Mouse (Mus musculus): ENCODE results near the gene Coa4. TPM values are rescaled to one million over a fixed set of nuclear protein-coding genes. Genes with fewer than 3 reads are reported as not detected.
A peak's percentile ranks its signal among the peaks of the same experiment; 100 is the strongest.
"Not testable (repeated sequence)": the region's sequence is repeated elsewhere in the genome, so short reads cannot be mapped to it uniquely, and the experiment has no call there.

Coa4 gene
- polyA plus RNA-seq, 1 experiment from 2014 or later: 21.3 TPM

DNA sequence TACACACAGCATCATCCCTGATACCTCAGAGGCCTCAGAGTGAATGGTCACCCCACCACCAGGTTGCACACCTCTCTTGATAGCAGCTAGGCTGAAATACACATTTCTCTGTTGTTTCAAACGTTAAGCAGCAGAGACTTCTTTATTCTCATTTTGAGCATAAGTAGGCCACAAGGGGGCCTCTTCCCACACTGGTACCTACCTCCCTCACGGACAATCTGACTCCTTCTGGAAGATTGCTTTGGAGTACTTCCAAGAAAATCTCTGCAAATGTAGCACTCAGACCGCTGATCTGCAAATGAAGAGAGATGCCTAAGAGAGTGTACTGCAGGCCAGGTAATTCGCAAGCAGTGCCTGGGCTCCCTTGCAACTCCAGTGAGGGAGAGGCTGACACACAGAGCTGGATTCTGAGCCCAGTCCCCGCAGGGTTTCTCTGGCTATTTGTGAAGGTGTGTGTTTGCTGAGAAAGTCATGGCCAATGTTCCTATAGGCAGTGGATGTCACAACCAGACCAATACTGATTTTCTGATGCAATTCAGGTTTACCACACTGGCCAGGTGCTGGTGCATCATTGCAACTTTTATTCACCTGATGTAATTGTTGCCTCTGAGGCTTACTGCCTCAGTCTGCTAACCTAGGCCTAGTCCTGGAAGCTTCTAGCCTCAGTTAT, 13.6 kb downstream of the Coa4 start:
- Histone ChIP-seq H3K9me3 (replicated peaks) (no peaks in the 10 kb centered on the region), H3K27ac (no peak overlapping the region), H3K27me3 (ENCODE audit: low read depth, poor library complexity, severe bottlenecking) (no peaks in the 10 kb centered on the region), H3K4me1 (no peaks in the 10 kb centered on the region), H3K4me3 (no peak overlapping the region), H3K36me3 (peaks cover 18% of the 10 kb centered on the region; the same call in 1 of the 2 replicates)
- DNase-seq (ENCODE audit: low spot score): no peak
- WGBS: 78% methylated on average over 5 of the region's 5 CpGs

- Histone ChIP-seq H3K27me3 (ENCODE audit: low read depth, poor library complexity, severe bottlenecking) (no peaks in the 10 kb centered on the region), H3K9me3 (replicated peaks) (no peaks in the 10 kb centered on the region), H3K27ac (no peak overlapping the region), H3K36me3 (peaks cover 11% of the 10 kb centered on the region; the same call in 1 of the 2 replicates), H3K4me3 (no peak overlapping the region), H3K4me1 (no peaks in the 10 kb centered on the region)
- DNase-seq (ENCODE audit: low spot score): no peak
- WGBS: 81% methylated on average over 5 of the region's 5 CpGs
Observed at GRCm38 (mm10) chr7:100554939-100555338, 18.1 kb downstream of the Coa4 start.

GRCm38 (mm10) chr7:100555431-100555951, 18.6 kb downstream of the Coa4 start:
- Histone ChIP-seq H3K9me3 (replicated peaks) (no peaks in the 10 kb centered on the region), H3K4me1 (no peaks in the 10 kb centered on the region), H3K27me3 (ENCODE audit: low read depth, poor library complexity, severe bottlenecking) (no peaks in the 10 kb centered on the region), H3K4me3 (no peak overlapping the region), H3K36me3 (peaks cover 11% of the 10 kb centered on the region; the same call in 1 of the 2 replicates), H3K27ac (peak overlapping the region; percentile 0; the same call in 1 of the 2 replicates)
- 51% methylated on average over 13 of the region's 13 CpGs for WGBS
- DNase-seq (ENCODE audit: low spot score): peak; percentile 34

DNA sequence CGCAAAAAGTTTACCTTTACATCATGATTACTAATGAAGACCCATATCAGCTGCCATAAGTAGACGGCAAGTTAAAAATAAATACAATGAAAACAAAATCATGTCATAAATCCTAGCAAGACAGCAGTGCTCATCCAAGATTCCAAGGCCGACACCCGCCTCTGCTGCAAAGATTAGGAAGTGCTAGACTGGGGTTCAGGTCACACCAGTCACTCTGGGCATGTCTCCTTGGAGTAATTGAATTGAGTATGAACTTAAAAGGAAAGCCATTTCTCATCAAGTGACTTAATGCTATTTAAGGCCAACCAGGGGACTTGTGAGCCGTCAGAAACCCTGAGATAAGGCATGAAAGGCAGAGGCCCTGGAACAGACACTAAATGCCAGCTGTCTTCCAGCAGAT, 20.4 kb downstream of the Coa4 start:
- DNase-seq (ENCODE audit: low spot score): no peak
- 0 out of 2 replicates have a peak, but pooled peaks cover 2% of the 10 kb centered on the region for H3K36me3 ChIP-seq
- no peak overlapping the region for H3K4me3 ChIP-seq
- no peaks in the 10 kb centered on the region for H3K27me3 ChIP-seq (ENCODE audit: low read depth, poor library complexity, severe bottlenecking)
- H3K9me3 ChIP-seq (replicated peaks): no peaks in the 10 kb centered on the region
- WGBS: 72% methylated on average over 5 of the region's 5 CpGs
- no peaks in the 10 kb centered on the region for H3K4me1 ChIP-seq
- H3K27ac ChIP-seq: no peak overlapping the region

DNA sequence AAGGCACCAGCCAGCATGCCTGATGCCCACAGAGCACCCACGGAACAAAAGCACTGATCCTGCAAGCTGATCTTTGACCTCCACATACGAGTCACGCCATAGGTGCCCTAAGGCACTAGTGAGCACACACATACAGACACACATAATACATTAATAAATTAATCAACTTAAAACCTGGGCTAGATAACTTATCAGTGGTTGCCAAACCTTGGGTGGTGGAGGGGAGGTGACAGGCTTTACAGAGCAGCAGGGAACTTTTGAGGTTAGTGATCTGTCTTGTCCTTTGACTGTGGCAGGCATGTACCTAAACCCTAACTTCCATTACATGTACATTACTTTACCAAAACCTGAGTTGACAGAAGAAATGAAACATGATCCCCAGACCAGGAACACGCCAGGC, 22.5 kb downstream of the Coa4 start:
- DNase-seq (ENCODE audit: low spot score): no peak
- Histone ChIP-seq H3K4me3 (no peak overlapping the region), H3K27me3 (ENCODE audit: low read depth, poor library complexity, severe bottlenecking) (no peaks in the 10 kb centered on the region), H3K27ac (no peak overlapping the region), H3K36me3 (no peaks in the 10 kb centered on the region), H3K4me1 (no peaks in the 10 kb centered on the region), H3K9me3 (replicated peaks) (no peaks in the 10 kb centered on the region)
- 85% methylated on average over 4 of the region's 4 CpGs for WGBS

- peaks cover 3% of the 10 kb centered on the region; the same call in 1 of the 2 replicates for H3K36me3 ChIP-seq
- no peaks in the 10 kb centered on the region for H3K9me3 ChIP-seq (replicated peaks)
- H3K27ac ChIP-seq: 0 out of 2 replicates have a peak overlapping the region, but pooled peaks have one; percentile 36
- no peak overlapping the region for H3K4me3 ChIP-seq
- WGBS: 81% methylated on average over 11 of the region's 11 CpGs
- DNase-seq (ENCODE audit: low spot score): no peak
- H3K27me3 ChIP-seq (ENCODE audit: low read depth, poor library complexity, severe bottlenecking): no peaks in the 10 kb centered on the region
- no peaks in the 10 kb centered on the region for H3K4me1 ChIP-seq
Observed at GRCm38 (mm10) chr7:100561861-100562587, 25.2 kb downstream of the Coa4 start.

DNA sequence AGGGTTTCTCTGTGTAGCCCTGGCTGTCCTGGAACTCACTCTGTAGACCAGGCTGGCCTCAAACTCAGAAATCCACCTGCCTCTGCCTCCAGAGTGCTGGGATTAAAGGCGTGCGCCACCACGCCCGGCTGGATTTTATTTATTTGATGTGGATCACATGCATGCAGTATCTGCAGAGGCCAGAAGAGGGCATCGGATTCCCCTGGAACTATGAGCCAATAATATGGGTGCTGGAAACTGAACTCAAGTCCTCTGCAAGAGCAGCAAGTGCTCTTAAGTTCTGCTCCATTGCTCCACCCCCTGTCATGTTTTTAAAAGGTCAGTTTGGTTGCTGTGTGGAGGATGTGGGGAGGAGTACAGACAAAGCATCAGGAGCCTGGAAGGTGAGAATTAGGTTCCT, 30.4 kb downstream of the Coa4 start:
- H3K36me3 ChIP-seq: peaks cover 14% of the 10 kb centered on the region
- not testable (repeated sequence) for H3K4me3 ChIP-seq; DNase-seq (ENCODE audit: low spot score); H3K27ac ChIP-seq; H3K4me1 ChIP-seq; H3K9me3 ChIP-seq (replicated peaks); H3K27me3 ChIP-seq (ENCODE audit: low read depth, poor library complexity, severe bottlenecking)
- WGBS: 79% methylated on average over 5 of the region's 5 CpGs

GRCm38 (mm10) chr7:100569907-100570306, 33.0 kb downstream of the Coa4 start:
- Histone ChIP-seq H3K36me3 (peaks cover 11% of the 10 kb centered on the region), H3K27ac (no peak overlapping the region), H3K4me1 (no peaks in the 10 kb centered on the region), H3K4me3 (no peak overlapping the region), H3K9me3 (replicated peaks) (no peaks in the 10 kb centered on the region), H3K27me3 (ENCODE audit: low read depth, poor library complexity, severe bottlenecking) (no peaks in the 10 kb centered on the region)
- no peak for DNase-seq (ENCODE audit: low spot score)

- 90% methylated on average over 3 of the region's 3 CpGs for WGBS
- no peaks in the 10 kb centered on the region for H3K9me3 ChIP-seq (replicated peaks)
- H3K4me3 ChIP-seq: no peak overlapping the region
- DNase-seq (ENCODE audit: low spot score): no peak
- no peaks in the 10 kb centered on the region for H3K27me3 ChIP-seq (ENCODE audit: low read depth, poor library complexity, severe bottlenecking)
- H3K27ac ChIP-seq: no peak overlapping the region
- H3K36me3 ChIP-seq: peaks cover 11% of the 10 kb centered on the region
- no peaks in the 10 kb centered on the region for H3K4me1 ChIP-seq
Observed at GRCm38 (mm10) chr7:100570930-100571715, 34.3 kb downstream of the Coa4 start.

GRCm38 (mm10) chr7:100572061-100572460, 35.2 kb downstream of the Coa4 start:
- no peak overlapping the region for H3K27ac ChIP-seq
- peaks cover 11% of the 10 kb centered on the region for H3K36me3 ChIP-seq
- H3K4me3 ChIP-seq: no peak overlapping the region
- WGBS: 81% methylated on average over 4 of the region's 4 CpGs
- H3K9me3 ChIP-seq (replicated peaks): no peaks in the 10 kb centered on the region
- no peak for DNase-seq (ENCODE audit: low spot score)
- no peaks in the 10 kb centered on the region for H3K4me1 ChIP-seq
- H3K27me3 ChIP-seq (ENCODE audit: low read depth, poor library complexity, severe bottlenecking): no peaks in the 10 kb centered on the region

DNA sequence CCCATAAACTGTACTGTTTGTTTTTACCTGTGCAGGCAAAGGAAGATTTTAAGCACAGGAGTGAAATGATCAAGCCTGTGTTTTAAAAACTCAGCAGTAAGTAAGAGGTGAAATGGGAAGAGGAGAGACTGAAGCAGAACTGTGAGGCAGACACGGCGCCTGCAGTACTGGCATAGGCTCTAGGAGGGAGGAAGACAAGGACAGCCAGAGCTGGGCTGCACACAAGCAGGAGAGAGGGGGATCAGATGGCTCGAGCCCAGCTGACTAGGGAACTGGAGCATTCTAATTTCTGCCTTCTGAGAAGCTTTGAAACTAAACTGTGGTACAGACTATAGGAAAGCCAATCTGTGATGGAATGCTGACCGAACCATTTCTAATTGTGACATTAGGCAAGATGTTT, 35.8 kb downstream of the Coa4 start:
- Histone ChIP-seq H3K27ac (no peak overlapping the region), H3K4me3 (no peak overlapping the region), H3K36me3 (peaks cover 5% of the 10 kb centered on the region), H3K4me1 (no peaks in the 10 kb centered on the region), H3K27me3 (ENCODE audit: low read depth, poor library complexity, severe bottlenecking) (no peaks in the 10 kb centered on the region), H3K9me3 (replicated peaks) (no peaks in the 10 kb centered on the region)
- DNase-seq (ENCODE audit: low spot score): no peak
- whole genome bisulfite sequencing: 82% methylated on average over 4 of the region's 4 CpGs

DNA sequence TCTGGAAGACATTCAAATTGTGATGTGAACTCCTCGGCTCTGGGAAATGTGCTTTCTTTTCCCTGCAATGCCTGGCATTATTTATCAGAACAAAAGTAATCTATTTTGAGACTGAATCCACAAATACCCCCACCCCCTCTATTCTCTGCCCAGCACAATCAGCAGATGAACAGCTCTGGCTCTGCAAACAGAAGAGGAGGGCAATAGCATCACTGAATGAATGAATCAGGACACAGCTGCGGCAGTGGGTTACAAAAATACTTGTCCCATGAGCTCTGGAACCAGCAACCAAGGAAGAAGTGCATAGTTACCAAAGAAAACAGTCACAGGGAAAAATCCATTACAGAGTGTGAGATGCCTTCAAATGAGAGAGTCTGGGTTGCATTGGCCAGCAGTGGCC, 41.9 kb downstream of the Coa4 start:
- Histone ChIP-seq H3K9me3 (replicated peaks) (no peaks in the 10 kb centered on the region), H3K4me1 (peaks cover 6% of the 10 kb centered on the region), H3K4me3 (no peak overlapping the region), H3K36me3 (no peaks in the 10 kb centered on the region), H3K27ac (no peak overlapping the region), H3K27me3 (ENCODE audit: low read depth, poor library complexity, severe bottlenecking) (no peaks in the 10 kb centered on the region)
- 89% methylated on average over 2 of the region's 2 CpGs for WGBS
- no peak for DNase-seq (ENCODE audit: low spot score)

- no peaks in the 10 kb centered on the region for H3K27me3 ChIP-seq (ENCODE audit: low read depth, poor library complexity, severe bottlenecking)
- 41% methylated on average over 7 of the region's 7 CpGs for WGBS
- peaks cover 6% of the 10 kb centered on the region for H3K4me1 ChIP-seq
- H3K36me3 ChIP-seq: no peaks in the 10 kb centered on the region
- no peak overlapping the region for H3K27ac ChIP-seq
- peak overlapping the region; percentile 61 for H3K4me3 ChIP-seq
- no peaks in the 10 kb centered on the region for H3K9me3 ChIP-seq (replicated peaks)
- DNase-seq (ENCODE audit: low spot score): no peak
Observed at GRCm38 (mm10) chr7:100582235-100582634, 45.4 kb downstream of the Coa4 start.
